Mouse (Mus musculus) T-helper 2 cell (primary cell): ENCODE measurements around the gene Zfp622.

Source experiments
- in situ Hi-C: fragments of 300-600 bp; cut with MboI, MseI; formaldehyde crosslinking; loops from one replicate; pipeline ENCODE4 v1.15.1; 2025; ENCODE audit warnings: high pct_unique_total_duplicates

Gene Zfp622

DNA sequence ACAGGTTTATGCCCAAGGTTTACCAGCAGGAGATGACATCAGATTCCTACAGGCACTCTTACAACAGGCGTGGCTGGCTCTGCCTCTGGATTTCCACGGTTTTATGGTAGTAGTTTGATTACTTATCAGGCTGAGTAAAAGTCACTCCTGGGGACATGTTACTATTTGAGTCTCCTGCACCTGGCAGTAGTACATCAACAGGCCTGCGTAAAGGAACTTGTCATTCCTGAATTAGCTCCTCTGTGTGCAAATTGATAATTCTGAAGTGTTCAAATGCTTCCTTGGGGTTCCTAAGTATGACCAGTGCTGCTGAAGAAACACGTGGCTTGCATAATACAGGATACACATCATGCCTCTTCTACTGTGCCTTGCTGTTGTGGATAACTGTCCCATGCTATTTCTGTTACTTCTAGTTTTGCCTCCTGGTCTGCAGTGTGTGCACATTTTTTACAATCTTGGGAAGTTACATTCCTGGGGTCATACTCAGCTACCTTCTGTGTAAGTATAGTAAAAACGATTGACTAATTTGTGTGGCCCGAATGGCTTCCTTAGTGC lies 17.9 kb upstream of the Zfp622 start:
- in situ Hi-C loops = no loop called here

DNA sequence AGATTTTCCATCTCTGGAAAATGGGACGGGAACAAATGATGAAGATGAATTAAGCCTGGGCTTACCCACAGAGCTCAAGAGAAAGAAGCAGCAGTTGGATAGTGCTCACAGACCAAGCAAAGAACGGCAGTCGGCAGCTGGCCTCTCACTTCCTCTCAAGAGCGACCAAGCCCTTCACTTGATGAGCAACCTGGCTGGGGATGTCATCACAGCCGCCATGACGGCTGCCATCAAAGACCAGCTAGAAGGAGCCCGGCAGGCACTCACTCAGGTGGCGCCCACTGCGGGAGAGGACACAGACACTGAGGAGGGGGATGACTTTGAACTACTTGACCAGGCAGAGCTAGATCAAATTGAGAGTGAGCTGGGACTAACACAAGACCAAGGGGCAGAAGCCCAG lies 12.6 kb upstream of the Zfp622 start:
- in situ Hi-C loops = no loop called here

DNA sequence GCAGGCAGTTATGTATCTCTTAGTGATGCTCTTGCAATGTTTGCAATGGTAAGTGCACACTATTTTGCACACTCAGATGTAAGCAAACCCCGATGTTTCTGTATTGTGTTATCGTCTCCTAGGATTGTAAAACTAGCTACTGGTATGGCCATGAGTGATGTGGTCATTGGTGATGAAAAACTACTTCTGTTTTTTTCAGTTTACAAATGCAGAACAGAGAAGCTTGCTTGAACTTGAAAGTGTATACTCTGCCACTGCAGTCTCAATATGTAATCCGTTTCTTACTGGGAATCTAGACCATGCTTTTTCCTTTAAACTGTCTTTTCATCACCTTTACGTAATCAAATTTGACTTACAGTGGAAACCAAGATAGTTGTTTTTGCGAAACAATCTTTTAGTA lies 11.4 kb upstream of the Zfp622 start:
- in situ Hi-C loops = no loop called here

- in situ Hi-C loops = no loop called here
Observed at GRCm38 (mm10) chr15:25974352-25974751, 9.8 kb upstream of the Zfp622 start.

DNA sequence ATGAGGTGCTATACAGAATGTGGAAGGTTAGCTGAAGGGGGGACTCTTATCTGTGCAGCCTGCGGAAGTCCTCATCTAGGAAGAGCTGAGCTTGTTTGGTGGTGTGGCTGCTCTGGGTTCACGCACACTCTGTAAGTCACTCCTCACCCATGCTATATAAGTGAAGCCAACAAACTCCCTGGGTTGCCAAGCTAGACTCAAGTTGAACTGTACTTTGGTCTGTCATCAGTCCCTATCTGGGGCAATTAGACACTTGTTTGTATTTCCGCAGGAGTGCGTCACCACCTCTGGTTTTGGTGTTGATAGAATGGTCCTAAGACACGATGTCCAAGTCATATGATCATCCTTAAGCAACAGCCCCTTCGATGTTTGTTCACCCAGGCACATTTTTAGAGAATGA lies 8.4 kb upstream of the Zfp622 start:
- in situ Hi-C loops = loop anchor here (25.0 kb wide), 1 partner anchor 364 kb away; the partner anchor contains the start of gene Myo10

GRCm38 (mm10) chr15:25983614-25984013 lies 552 bp upstream of the Zfp622 start:
- in situ Hi-C loops = loop anchor here (10.0 to 25.0 kb wide), 3 partner anchors 179 to 1611 kb away; partner anchors contain the start of gene Myo10

DNA sequence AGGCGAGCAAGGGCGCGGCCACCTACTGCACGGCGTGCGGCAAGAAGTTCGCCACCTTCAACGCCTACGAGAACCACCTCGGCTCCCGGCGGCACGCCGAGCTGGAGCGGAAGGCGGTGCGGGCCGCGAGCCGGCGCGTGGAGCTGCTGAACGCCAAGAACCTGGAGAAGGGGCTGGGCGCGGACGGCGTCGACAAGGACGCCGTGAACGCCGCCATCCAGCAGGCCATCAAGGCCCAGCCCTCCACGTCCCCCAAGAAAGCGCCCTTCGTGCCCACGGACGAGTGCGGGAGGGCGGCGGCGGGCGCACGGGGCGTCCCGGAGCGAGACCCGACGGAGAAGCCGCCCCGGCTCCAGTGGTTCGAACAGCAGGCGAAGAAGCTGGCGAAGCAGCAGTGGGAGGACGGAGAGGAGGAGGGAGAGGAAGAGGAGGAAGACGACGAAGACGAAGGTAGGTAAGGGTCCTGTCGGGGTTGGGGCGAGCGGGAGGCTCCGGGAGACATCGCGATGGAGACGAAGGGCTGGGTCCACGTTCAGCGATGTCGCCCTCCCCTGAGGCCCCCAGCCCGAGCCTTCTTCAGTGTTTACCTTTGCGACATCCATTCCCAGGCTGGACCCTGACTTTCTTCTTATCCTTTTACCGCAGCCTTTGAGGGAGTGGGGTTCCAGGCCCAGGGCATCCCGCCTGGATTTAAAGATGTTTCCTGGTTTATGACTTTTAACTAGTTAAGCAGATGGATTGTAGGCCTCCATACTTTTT lies 747 bp downstream of the Zfp622 start:
- in situ Hi-C loops = loop anchor here (10.0 to 25.0 kb wide), 3 partner anchors 180 to 1610 kb away; partner anchors contain the start of gene Myo10

GRCm38 (mm10) chr15:25992992-25993727 lies 9.0 kb downstream of the Zfp622 start:
- in situ Hi-C loops = loop anchor here (10.0 to 25.0 kb wide), 2 partner anchors 381 to 1242 kb away; partner anchors contain the start of gene Myo10

GRCm38 (mm10) chr15:25995521-25995920 lies 11.4 kb downstream of the Zfp622 start:
- in situ Hi-C loops = loop anchor here (10.0 to 25.0 kb wide), 2 partner anchors 383 to 1239 kb away; partner anchors contain the start of gene Myo10

GRCm38 (mm10) chr15:25999545-25999944 lies 15.4 kb downstream of the Zfp622 start:
- in situ Hi-C loops = loop anchor here (10.0 to 25.0 kb wide), 2 partner anchors 387 to 1235 kb away; partner anchors contain the start of gene Myo10

DNA sequence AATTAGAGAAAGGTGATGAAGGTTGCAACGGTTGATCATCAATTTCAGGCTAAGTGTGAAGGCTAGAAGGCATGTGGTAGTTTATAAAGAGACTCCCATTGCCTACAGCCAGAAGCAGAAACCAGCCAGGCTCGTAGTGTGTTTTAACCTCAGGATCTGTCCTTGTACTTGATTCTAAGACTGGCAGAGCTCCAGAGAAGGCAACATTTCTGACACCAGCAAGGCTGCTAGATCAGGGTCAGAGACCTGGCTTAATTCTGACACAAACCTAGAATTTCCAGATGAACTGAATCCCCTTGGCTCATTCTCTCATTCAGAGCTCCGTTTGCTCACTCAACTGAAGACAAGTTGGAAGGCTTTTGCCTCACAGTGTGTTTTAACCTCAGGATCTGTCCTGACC lies 24.5 kb downstream of the Zfp622 start:
- in situ Hi-C loops = no loop called here

GRCm38 (mm10) chr15:26012891-26013290 lies 28.7 kb downstream of the Zfp622 start:
- in situ Hi-C loops = no loop called here

DNA sequence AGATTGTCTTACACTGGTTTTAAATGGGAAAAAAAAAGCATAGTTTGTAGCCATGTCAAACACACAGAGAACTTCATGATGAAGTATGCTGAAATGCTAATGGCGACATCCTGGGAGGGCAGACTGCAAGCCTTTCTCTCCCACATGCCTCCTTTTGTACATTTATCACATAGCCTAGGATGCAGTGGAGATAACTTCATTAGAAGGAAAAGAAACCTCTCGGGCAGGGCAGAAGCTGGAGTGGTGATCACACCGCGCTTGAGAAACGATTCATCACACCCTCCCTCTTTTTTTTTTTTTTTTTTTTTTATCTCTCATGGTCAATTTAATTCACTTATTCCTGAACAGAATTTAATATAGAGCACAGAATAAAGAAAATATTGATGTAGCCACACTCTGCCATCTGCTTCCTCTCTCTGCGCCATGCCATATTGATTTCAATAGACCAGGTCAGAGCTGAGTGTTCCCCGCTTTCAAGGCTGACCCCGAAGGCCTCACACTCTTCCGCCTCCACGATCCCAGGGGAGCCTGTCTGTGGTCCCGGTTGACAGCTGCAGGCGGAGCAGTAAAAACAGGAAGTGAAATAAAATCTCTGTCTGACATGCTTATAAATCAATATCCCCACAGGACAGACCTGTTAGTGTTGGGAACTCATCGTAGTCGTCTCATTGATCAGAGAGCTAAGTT lies 32.0 kb downstream of the Zfp622 start:
- in situ Hi-C loops = no loop called here

- in situ Hi-C loops = no loop called here
Observed at GRCm38 (mm10) chr15:26021721-26022120, 37.6 kb downstream of the Zfp622 start.

DNA sequence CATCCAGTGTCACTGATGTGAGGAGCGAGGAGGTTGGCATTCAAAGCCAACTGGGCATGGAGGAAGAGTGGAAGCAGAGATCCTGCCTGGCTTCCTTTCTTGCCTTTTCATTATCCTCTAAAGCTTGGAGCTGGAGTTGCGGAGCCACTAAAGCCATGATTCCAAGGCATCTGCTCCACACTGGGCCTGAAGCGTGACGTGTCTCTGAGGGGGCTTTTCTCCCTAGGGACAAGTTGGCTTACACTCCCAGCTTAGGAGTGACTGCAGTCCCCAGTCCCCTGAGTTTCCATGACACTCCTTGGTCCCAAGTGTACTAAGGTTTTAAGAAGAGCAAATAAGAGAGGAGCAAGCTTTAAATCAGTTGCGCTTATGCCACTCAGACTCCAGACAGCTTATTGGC lies 38.5 kb downstream of the Zfp622 start:
- in situ Hi-C loops = no loop called here

- in situ Hi-C loops = no loop called here
Observed at GRCm38 (mm10) chr15:26031692-26032091, 47.5 kb downstream of the Zfp622 start.

DNA sequence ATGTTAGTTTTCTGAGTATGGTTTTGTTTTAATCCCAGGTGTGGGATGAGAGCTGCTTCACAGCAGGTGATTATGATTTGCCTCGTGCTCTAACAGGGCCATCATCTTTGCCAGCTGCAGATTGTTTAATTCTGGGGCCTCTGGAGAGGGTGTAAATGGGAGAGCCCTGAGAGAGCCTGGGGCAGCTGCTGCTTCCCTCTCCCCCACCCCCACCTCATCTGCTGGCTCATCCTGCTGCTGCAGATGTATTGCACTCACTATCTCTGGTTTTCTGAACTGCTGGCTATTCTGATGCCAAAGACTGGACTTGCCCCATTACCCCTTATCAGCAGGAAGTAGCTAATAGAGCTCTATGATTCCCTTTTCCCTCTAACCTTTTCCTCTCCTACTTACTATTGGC lies 56.4 kb downstream of the Zfp622 start:
- in situ Hi-C loops = no loop called here

- in situ Hi-C loops = no loop called here
Observed at GRCm38 (mm10) chr15:26041196-26041947, 57.2 kb downstream of the Zfp622 start.
